Mouse (Mus musculus) stomach, postnatal 0 days (tissue): ENCODE data around the gene Dgkg.

Experiments
- CTCF ChIP-seq: IDR thresholded peaks from 2 replicates; pipeline ENCODE4 v1.5.1; 2016; ENCODE audit warnings: antibody characterized with exemption, low read depth, mild to moderate bottlenecking, moderate library complexity
- EP300 ChIP-seq: optimal IDR thresholded peaks from 2 replicates; pipeline ENCODE3; 2016; ENCODE audit warnings: antibody characterized with exemption

DNA sequence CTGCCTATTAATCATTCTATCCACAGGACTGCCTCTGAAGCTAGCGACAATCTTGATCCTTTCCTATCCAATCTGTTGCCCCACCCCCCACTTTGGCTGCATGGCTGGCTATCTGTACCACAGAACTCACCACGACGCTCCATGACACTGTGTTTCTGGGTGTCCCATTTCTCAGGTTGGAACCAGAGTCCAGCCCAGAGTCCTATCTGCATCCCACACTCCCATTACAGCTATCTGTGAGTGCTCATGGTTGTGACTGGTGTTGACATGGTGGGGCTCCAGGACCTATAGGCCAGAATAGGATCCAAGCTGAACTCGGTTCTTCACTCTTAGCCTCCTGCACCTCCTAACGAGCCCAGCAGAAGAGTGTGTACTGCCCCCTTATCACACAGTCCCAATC lies 107.7 kb downstream of the Dgkg start:
- TF ChIP-seq CTCF (no peak), EP300 (no peak)
